Mouse (Mus musculus): ENCODE measurements around the gene Nrxn1. TPM values are rescaled to one million over a fixed set of nuclear protein-coding genes. Genes with fewer than 3 reads are reported as not detected.
"Not testable (repeated sequence)": the region's sequence is repeated elsewhere in the genome, so short reads cannot be mapped to it uniquely, and the experiment has no call there.

The Nrxn1 gene
- total RNA-seq, 2 experiments from 2014 or later: 630 to 637 TPM

- DNase-seq: no peak
- intact Hi-C loops (cut with DNase I): no loop called here
These were observed 493.0 kb downstream of the Nrxn1 start for GRCm38 (mm10) chr17:90599570-90600524.

GRCm38 (mm10) chr17:90594798-90595533 lies 497.9 kb downstream of the Nrxn1 start:
- no peak for DNase-seq

GRCm38 (mm10) chr17:90586891-90587290 lies 506.0 kb downstream of the Nrxn1 start:
- no peak for DNase-seq
- intact Hi-C loops (cut with DNase I): loop anchor here (10.0 kb wide), 4 partner anchors 132 to 1932 kb away; no protein-coding TSS in a partner anchor

More at GRCm38 (mm10) chr17:90594798-90595533, 497.9 kb downstream of the Nrxn1 start:
- intact Hi-C loops (cut with DNase I): no loop called here

- intact Hi-C loops (cut with DNase I): loop anchor here (10.0 kb wide), 4 partner anchors 130 to 1930 kb away; no protein-coding TSS in a partner anchor
- peak; percentile 32 for DNase-seq
These were observed 508.1 kb downstream of the Nrxn1 start for GRCm38 (mm10) chr17:90584666-90585195.

- DNase-seq: peak; percentile 12
- intact Hi-C loops (cut with DNase I): loop anchor here (10.0 kb wide), 4 partner anchors 129 to 1929 kb away; no protein-coding TSS in a partner anchor
These were observed 508.9 kb downstream of the Nrxn1 start for GRCm38 (mm10) chr17:90583826-90584534.

- intact Hi-C loops (cut with DNase I): loop anchor here (10.0 kb wide), 4 partner anchors 128 to 1928 kb away; no protein-coding TSS in a partner anchor
These were observed 509.7 kb downstream of the Nrxn1 start for GRCm38 (mm10) chr17:90583196-90583595.

GRCm38 (mm10) chr17:90569877-90570276 lies 523.0 kb downstream of the Nrxn1 start:
- no peak for DNase-seq
- intact Hi-C loops (cut with DNase I): no loop called here

More at GRCm38 (mm10) chr17:90583196-90583595, 509.7 kb downstream of the Nrxn1 start:
- DNase-seq: no peak

- no peak for DNase-seq
- intact Hi-C loops (cut with DNase I): no loop called here
These were observed 527.7 kb downstream of the Nrxn1 start for GRCm38 (mm10) chr17:90565186-90565585.

GRCm38 (mm10) chr17:90556376-90556775 lies 536.5 kb downstream of the Nrxn1 start:
- intact Hi-C loops (cut with DNase I): no loop called here
- no peak for DNase-seq

GRCm38 (mm10) chr17:90550415-90550814 lies 542.5 kb downstream of the Nrxn1 start:
- DNase-seq: no peak
- intact Hi-C loops (cut with DNase I): no loop called here

GRCm38 (mm10) chr17:90546806-90547205 lies 546.1 kb downstream of the Nrxn1 start:
- no peak for DNase-seq
- intact Hi-C loops (cut with DNase I): no loop called here

- intact Hi-C loops (cut with DNase I): no loop called here
- no peak for DNase-seq
These were observed 548.1 kb downstream of the Nrxn1 start for GRCm38 (mm10) chr17:90544639-90545259.

- no peak for DNase-seq
- intact Hi-C loops (cut with DNase I): no loop called here
These were observed 548.8 kb downstream of the Nrxn1 start for GRCm38 (mm10) chr17:90543986-90544638.

GRCm38 (mm10) chr17:90531443-90531842 lies 561.4 kb downstream of the Nrxn1 start:
- intact Hi-C loops (cut with DNase I): no loop called here
- no peak for DNase-seq

- intact Hi-C loops (cut with DNase I): no loop called here
These were observed 586.8 kb downstream of the Nrxn1 start for GRCm38 (mm10) chr17:90506026-90506425.

GRCm38 (mm10) chr17:90503999-90504398 lies 588.9 kb downstream of the Nrxn1 start:
- not testable (repeated sequence) for DNase-seq
- intact Hi-C loops (cut with DNase I): loop anchor here (5.0 kb wide), 1 partner anchor 852 kb away; no protein-coding TSS in a partner anchor

More at GRCm38 (mm10) chr17:90506026-90506425, 586.8 kb downstream of the Nrxn1 start:
- no peak for DNase-seq

GRCm38 (mm10) chr17:90501023-90501675 lies 591.7 kb downstream of the Nrxn1 start:
- intact Hi-C loops (cut with DNase I): loop anchor here (5.0 kb wide), 1 partner anchor 849 kb away; no protein-coding TSS in a partner anchor
- peak; percentile 68 for DNase-seq

GRCm38 (mm10) chr17:90479531-90480250 lies 613.2 kb downstream of the Nrxn1 start:
- intact Hi-C loops (cut with DNase I): no loop called here
- no peak for DNase-seq
